Mouse (Mus musculus) bone marrow, adult 2 months (tissue): ENCODE data around the gene Srcin1. TPM values are rescaled to one million over a fixed set of nuclear protein-coding genes. Genes with fewer than 3 reads are reported as not detected.
A peak's percentile ranks its signal among the peaks of the same experiment; 100 is the strongest.

Source experiments
- H3K27ac ChIP-seq: fragments of 200-500 bp; 2 replicates; pipeline ENCODE4 v1.5.1; 2012; ENCODE audit warnings: low read depth, mild to moderate bottlenecking, control low read depth, inconsistent platforms, low read length; ENCODE audit not compliant: control insufficient read depth, poor library complexity, insufficient read depth
- H3K4me1 ChIP-seq: fragments of 200-500 bp; 2 replicates; pipeline ENCODE4 v1.6.1; 2011; ENCODE audit warnings: low read length; ENCODE audit not compliant: control insufficient read depth, insufficient read depth
- H3K4me3 ChIP-seq: fragments of 200-500 bp; replicated peaks from 2 replicates; pipeline ENCODE3; 2011; ENCODE audit warnings: mild to moderate bottlenecking, low read depth, low read length, control low read depth; ENCODE audit not compliant: control insufficient read depth
- CTCF ChIP-seq: fragments of 200-500 bp; IDR thresholded peaks from 2 replicates; pipeline ENCODE4 v1.5.1; 2011; ENCODE audit warnings: low read length, control low read depth; ENCODE audit not compliant: control insufficient read depth, insufficient read depth
- POLR2A ChIP-seq: fragments of 200-500 bp; IDR thresholded peaks from 2 replicates; pipeline ENCODE4 v1.6.1; 2011; ENCODE audit warnings: low read depth, mild to moderate bottlenecking, control low read depth, low read length, borderline replicate concordance; ENCODE audit not compliant: control insufficient read depth
- WGBS: fragments of 180-500 bp; shearing (Covaris S2); methylation state at CpG from one replicate; pipeline ENCODE4 v1.1.7; 2018; 5-methylcytosine and 5-hydroxymethylcytosine counted together
- polyA plus RNA-seq: library from polyadenylated mRNA; stranded (reverse); fragments of >200 nt; gene quantifications from 2 replicates; pipeline ENCODE4 v1.2.4, GENCODE M21; 2011; ENCODE audit warnings: low replicate concordance; ENCODE audit not compliant: missing spikeins, insufficient read depth, insufficient read length

Gene Srcin1
- polyA plus RNA-seq: 0.23 and 0.57 TPM in 2 replicates

DNA sequence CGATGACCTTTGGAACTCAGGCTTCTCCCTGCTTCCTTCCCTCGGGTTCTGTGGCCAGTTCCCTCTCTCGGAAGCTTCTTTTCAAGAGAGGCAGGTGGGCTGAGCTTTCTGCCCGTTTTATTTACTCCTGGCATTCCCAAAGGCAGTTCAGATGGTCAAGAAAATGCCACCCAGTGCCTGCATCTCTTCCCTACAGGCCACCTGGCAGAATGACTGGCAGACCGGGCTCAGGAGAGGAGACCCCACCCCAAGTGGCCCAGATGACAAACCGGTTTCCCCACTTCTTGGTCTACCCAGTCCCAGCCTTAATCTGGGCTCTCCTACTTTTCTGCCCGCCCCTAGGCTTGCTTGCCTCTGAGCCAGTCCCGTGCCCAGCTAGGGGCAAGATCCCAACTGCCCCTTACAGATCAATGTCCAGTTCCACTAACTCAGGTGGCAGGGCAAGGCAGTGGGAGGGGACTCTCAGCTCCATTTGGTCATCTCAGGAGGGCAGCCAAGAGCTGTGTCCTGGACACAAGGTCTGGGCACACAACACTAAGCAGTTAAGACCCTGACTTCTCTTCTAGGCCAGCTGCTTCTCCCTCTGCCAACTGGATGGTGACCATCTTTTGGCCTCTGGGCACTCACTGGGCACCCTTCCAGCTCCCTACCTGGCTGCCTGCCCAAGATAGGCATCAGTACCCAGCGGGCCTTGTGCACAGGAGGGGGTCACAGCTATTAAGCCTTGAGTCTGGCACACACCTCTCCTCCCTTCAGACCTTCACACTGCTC is at the start of gene Srcin1:
TSS of gene Srcin1 (minus strand) at position 51 of the 771 bp plus-strand sequence.
- Histone ChIP-seq H3K27ac (no peak within 1 kb of the TSS), H3K4me1 (no peaks in the 10 kb centered on the region), H3K4me3 (no peak within 1 kb of the TSS)
- TF ChIP-seq CTCF: no peak
- WGBS: 36% methylated on average over 9 of the region's 9 CpGs

DNA sequence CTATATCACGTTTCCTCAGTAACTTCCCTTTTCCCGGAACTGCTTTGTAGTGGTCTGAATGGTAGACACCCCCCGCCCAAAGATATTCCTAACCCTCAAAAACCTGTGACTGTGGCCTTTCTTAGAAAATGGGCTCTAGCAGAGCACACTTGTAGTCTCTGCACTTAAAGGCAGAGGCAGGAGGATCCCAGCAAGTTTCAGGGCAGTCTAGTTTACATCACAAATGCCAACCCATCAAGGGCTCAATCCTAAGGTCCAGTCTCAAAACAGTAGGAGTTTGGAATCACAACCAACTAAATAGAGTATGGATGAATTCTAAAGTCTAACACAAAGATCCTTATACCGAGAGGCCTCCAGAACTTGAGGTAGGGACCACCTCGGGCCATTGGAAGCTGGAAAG is 49.6 kb upstream of the Srcin1 start:
- WGBS: 35% methylated on average over 5 of the region's 5 CpGs
- Histone ChIP-seq H3K4me3 (no peak overlapping the region), H3K27ac (no peak overlapping the region), H3K4me1 (no peaks in the 10 kb centered on the region)
- no peak for TF ChIP-seq CTCF
- no peak for TF ChIP-seq POLR2A

DNA sequence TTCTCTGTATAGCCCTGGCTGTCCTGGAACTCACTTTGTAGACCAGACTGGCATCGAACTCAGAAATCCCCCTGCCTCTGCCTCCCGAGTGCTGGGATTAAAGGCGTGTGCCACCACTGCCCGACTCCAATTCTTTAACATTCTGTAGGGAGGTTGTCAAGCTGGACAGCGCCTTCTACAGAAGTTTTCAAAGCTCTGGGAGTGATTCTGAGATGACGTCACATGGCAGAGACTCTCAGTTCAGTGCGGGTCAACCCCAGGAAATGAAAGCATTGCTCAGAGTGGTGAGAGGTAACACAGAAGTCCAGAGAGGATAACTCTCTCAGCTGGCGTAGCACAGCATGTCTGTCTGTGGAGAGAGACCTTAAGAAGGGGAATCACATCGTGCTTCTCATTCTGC is 47.2 kb upstream of the Srcin1 start:
- H3K4me1 ChIP-seq: no peaks in the 10 kb centered on the region
- no peak overlapping the region for H3K27ac ChIP-seq
- TF ChIP-seq POLR2A (no peak), CTCF (no peak)
- H3K4me3 ChIP-seq: no peak overlapping the region
- 43% methylated on average over 9 of the region's 9 CpGs for WGBS

DNA sequence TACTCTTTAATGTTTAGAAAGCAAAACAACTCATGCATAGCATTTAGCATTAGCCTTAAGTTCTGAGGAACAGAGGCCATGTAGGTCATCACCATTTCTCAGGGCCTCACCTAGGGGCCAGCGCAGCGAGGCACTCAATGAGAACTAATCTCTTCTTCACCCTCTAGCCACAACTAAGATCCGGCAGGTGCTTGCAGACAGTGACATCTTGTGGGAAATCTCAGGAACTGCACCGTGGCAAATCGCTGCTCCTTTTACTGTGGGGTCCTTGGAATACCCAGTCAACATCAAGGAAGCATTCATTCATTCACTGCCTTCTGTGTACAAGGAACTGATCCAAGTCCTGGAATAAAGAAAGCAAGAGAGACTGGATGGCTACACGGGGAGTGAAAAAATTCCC is 46.5 kb upstream of the Srcin1 start:
- WGBS: under 1% methylated on average over 6 of the region's 6 CpGs
- TF ChIP-seq POLR2A (no peak), CTCF (peak; percentile 82)
- Histone ChIP-seq H3K27ac (no peak overlapping the region), H3K4me1 (no peaks in the 10 kb centered on the region), H3K4me3 (no peak overlapping the region)

DNA sequence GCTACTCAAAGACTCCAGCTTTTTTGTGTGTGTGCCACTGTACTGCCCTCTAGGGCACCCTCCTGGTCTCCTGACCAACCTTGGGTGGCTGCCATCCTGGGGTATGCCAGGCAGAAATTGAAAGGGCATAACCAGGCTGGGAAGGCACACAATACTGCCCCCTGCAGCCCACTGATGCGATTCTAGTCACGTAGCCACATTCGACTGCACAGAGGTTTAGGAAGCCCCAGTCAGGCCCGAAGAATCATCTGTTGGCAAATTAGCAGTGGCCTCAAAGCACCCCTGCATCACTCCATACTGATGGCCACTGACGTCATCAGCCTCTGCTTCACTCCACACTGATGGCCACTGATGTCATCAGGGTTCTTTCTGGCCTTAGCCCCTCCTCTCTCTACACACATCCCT is 43.4 kb upstream of the Srcin1 start:
- WGBS: 45% methylated on average over 5 of the region's 5 CpGs
- Histone ChIP-seq H3K27ac (no peak overlapping the region), H3K4me1 (no peaks in the 10 kb centered on the region), H3K4me3 (no peak overlapping the region)
- TF ChIP-seq POLR2A (no peak), CTCF (peak; percentile 31; the same call in 1 of the 2 replicates)

DNA sequence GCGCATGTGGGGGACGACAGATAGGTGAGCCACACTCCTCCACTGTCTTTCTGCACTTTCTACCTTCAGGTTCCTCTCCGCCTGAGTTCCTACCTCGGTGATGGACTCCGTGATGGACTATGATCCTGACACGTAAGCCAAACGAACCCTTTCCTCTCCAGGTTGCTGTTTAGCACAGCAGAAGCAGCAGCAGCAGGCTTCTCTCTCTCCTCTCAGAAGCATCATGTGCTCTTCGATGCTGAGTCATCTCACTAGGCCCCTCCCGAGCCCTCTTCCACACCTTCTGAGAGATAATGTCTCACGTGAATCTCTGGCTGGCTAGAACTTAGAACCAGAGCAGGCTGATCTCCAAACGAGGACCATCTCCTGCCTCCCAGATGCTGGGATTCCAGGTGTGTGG is 42.4 kb upstream of the Srcin1 start:
- 64% methylated on average over 11 of the region's 11 CpGs for WGBS
- TF ChIP-seq CTCF: no peak
- no peak for TF ChIP-seq POLR2A
- H3K27ac ChIP-seq: no peak overlapping the region
- H3K4me3 ChIP-seq: no peak overlapping the region
- no peaks in the 10 kb centered on the region for H3K4me1 ChIP-seq

DNA sequence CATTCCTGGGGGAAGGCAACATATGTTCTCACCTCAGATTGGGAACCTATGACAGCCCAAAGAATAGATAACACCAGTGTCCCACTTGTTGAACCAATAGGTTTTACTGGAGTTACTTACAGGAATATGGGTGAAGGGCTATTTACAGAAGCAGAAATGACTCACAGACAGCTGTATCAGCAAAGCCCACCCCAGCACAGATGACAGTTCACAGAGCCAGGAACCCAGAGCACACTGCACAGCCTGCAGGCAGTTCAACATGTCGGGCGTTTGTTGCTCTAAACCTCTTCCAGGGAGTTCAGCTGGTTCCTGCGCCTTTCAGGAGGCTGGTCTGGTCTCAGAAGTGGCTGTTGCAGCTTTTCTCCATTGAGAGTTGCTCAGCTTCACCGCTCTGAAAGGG is 39.3 kb upstream of the Srcin1 start:
- Histone ChIP-seq H3K27ac (no peak overlapping the region), H3K4me1 (no peaks in the 10 kb centered on the region), H3K4me3 (no peak overlapping the region)
- TF ChIP-seq POLR2A (no peak), CTCF (no peak)
- 83% methylated on average over 4 of the region's 4 CpGs for WGBS

DNA sequence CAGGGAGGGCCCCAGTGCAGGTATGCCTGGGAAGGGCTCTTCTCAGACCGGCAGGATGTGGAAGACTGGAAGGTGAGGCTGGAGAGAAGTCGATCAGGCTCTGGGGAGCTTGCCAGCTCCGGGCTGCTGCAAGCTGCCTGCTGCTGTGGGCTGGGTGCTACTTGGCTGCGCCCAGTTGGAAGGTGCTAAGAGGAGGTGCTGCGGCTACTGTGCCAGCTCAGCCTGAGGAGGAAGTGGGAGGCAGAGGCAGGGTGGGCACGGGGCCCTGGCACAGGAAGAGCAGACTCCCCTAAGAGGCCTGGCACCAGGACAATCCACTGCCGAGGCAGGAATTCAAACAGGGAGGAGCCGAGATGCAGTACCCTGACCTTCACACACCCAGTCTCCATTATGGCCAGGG is 35.1 kb upstream of the Srcin1 start:
- TF ChIP-seq POLR2A (no peak), CTCF (no peak)
- H3K4me1 ChIP-seq: no peaks in the 10 kb centered on the region
- no peak overlapping the region for H3K27ac ChIP-seq
- WGBS: 25% methylated on average over 8 of the region's 8 CpGs
- H3K4me3 ChIP-seq: no peak overlapping the region

DNA sequence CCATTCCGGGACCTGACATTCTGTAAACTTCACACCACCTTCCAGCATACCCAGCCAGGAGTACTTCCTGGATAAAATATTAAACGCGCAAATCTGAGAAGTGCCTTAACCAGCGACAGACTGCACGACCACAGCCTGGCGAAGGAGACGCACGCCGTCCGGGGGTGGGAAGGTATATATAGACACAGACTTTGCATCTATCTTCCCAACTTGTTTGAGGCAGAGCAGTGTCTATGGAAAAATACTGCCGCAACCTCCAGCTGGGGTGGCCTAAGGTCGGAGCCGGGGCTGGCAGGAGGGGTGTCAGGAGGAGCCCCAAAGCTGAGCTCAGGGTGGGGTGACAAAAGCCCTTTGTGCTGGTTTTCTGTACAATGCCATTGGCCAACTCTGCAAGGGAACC is 33.8 kb upstream of the Srcin1 start:
- WGBS: 69% methylated on average over 13 of the region's 13 CpGs
- Histone ChIP-seq H3K4me3 (no peak overlapping the region), H3K27ac (no peak overlapping the region), H3K4me1 (no peaks in the 10 kb centered on the region)
- TF ChIP-seq POLR2A (no peak), CTCF (no peak)
